8 mouse cellular contexts compared by ENCODE assay signal in genomic region chr13:45966586-45966985, GRCm38 (mm10). TPM values are rescaled to one million over a fixed set of nuclear protein-coding genes. Genes with fewer than 3 reads are reported as not detected.
DNase-seq lines count a peak whose midpoint lies in the region; ATAC-seq lines count a peak whose summit lies in the region.

No protein-coding gene starts in this region.

- 0 out of 2 replicates have a peak overlapping the region, but pooled peaks have one; percentile 1 for H3K4me3 ChIP-seq in embryonic facial prominence, embryonic 11.5 days (ENCODE audit: low read depth, low read length)
- H3K4me3 ChIP-seq in hindbrain, embryonic 11.5 days (ENCODE audit: low read depth, low read length): no peak overlapping the region
- peak overlapping the region; percentile 91 for H3K4me3 ChIP-seq in liver, embryonic 11.5 days (ENCODE audit: low read depth, low read length)

- peak; percentile 88 for DNase-seq in 416B (ENCODE audit: low read depth)
- peak; percentile 72 for DNase-seq in ES-CJ7 (ENCODE audit: low read depth, low spot score)
- DNase-seq in embryonic facial prominence, embryonic 11.5 days (ENCODE audit: low spot score): peak; percentile 60
- DNase-seq in hindbrain, embryonic 11.5 days (ENCODE audit: low spot score): peak; percentile 50
- DNase-seq in liver, embryonic 11.5 days (ENCODE audit: low spot score): no peak
- DNase-seq in neural tube, embryonic 10.5 days (ENCODE audit: extremely low spot score, low spot score): peak; percentile 38
- DNase-seq in urinary bladder, postnatal 36 days (ENCODE audit: low spot score in 2 of 2): no peak
- DNase-seq in gastrocnemius, postnatal 25 days: no peak

- no peak overlapping the region for H3K9ac ChIP-seq in embryonic facial prominence, embryonic 11.5 days (replicated peaks; ENCODE audit: low read length)
- no peak overlapping the region for H3K9ac ChIP-seq in hindbrain, embryonic 11.5 days (ENCODE audit: low read depth, low read length)
- H3K9ac ChIP-seq in liver, embryonic 11.5 days (ENCODE audit: low read depth, low read length): 0 out of 2 replicates have a peak overlapping the region, but pooled peaks have one; percentile 3

- H3K27ac ChIP-seq in embryonic facial prominence, embryonic 11.5 days (replicated peaks; ENCODE audit: low read depth, low read length): no peak overlapping the region
- no peak overlapping the region for H3K27ac ChIP-seq in hindbrain, embryonic 11.5 days (ENCODE audit: low read depth, low read length)
- no peak overlapping the region for H3K27ac ChIP-seq in liver, embryonic 11.5 days (ENCODE audit: low read depth, low read length)

- 3% methylated on average over 14 of the region's 14 CpGs for WGBS in embryonic facial prominence, embryonic 11.5 days
- 4% methylated on average over 14 of the region's 14 CpGs for WGBS in hindbrain, embryonic 11.5 days
- WGBS in liver, embryonic 11.5 days: 6% methylated on average over 14 of the region's 14 CpGs

- no peaks in the 10 kb centered on the region for H3K4me1 ChIP-seq in embryonic facial prominence, embryonic 11.5 days (ENCODE audit: control insufficient read depth, insufficient read depth, low read length)
- H3K4me1 ChIP-seq in hindbrain, embryonic 11.5 days (replicated peaks; ENCODE audit: control insufficient read depth, insufficient read depth, low read length): 0 out of 2 replicates have a peak, but pooled peaks cover 5% of the 10 kb centered on the region
- peaks cover 17% of the 10 kb centered on the region for H3K4me1 ChIP-seq in liver, embryonic 11.5 days (replicated peaks; ENCODE audit: control insufficient read depth, insufficient read depth, low read length)

- peak overlapping the region; percentile 95 for H3K4me2 ChIP-seq in embryonic facial prominence, embryonic 11.5 days (ENCODE audit: low read depth, low read length)
- H3K4me2 ChIP-seq in hindbrain, embryonic 11.5 days (replicated peaks; ENCODE audit: low read depth, low read length): peak overlapping the region; percentile 77; the same call in 1 of the 2 replicates
- peak overlapping the region; percentile 98 for H3K4me2 ChIP-seq in liver, embryonic 11.5 days

- no peaks in the 10 kb centered on the region; the same call in 1 of the 2 replicates for H3K27me3 ChIP-seq in embryonic facial prominence, embryonic 11.5 days (ENCODE audit: control insufficient read depth, insufficient read depth, low read length)
- peaks cover 9% of the 10 kb centered on the region; the same call in 1 of the 2 replicates for H3K27me3 ChIP-seq in hindbrain, embryonic 11.5 days (ENCODE audit: control insufficient read depth, insufficient read depth, low read length)
- H3K27me3 ChIP-seq in liver, embryonic 11.5 days (replicated peaks; ENCODE audit: control insufficient read depth, insufficient read depth, low read length): no peaks in the 10 kb centered on the region

- no peak for ATAC-seq in embryonic facial prominence, embryonic 11.5 days (replicated peaks; ENCODE audit: insufficient number of reproducible peaks, low FRiP score, low TSS enrichment, low read depth)
- ATAC-seq in hindbrain, embryonic 11.5 days (ENCODE audit: low FRiP score): no peak
- ATAC-seq in liver, embryonic 11.5 days (replicated peaks; ENCODE audit: low FRiP score): no peak

- H3K36me3 ChIP-seq in embryonic facial prominence, embryonic 11.5 days (replicated peaks; ENCODE audit: control insufficient read depth, insufficient read depth, low read depth, low read length): no peaks in the 10 kb centered on the region
- H3K36me3 ChIP-seq in hindbrain, embryonic 11.5 days (ENCODE audit: control insufficient read depth, insufficient read depth, low read length): no peaks in the 10 kb centered on the region
- no peaks in the 10 kb centered on the region for H3K36me3 ChIP-seq in liver, embryonic 11.5 days (ENCODE audit: control insufficient read depth, insufficient read depth, low read length)

- H3K9me3 ChIP-seq in embryonic facial prominence, embryonic 11.5 days (replicated peaks; ENCODE audit: control insufficient read depth, low read length): no peaks in the 10 kb centered on the region
- no peaks in the 10 kb centered on the region for H3K9me3 ChIP-seq in hindbrain, embryonic 11.5 days (ENCODE audit: control insufficient read depth, low read length)
- no peaks in the 10 kb centered on the region for H3K9me3 ChIP-seq in liver, embryonic 11.5 days (ENCODE audit: control insufficient read depth, low read length)

RNA-seq across cellular contexts. Expression of gene Atxn1, which starts 1.8 kb away (rescaled TPM):
- 1.1 and 1.3 TPM in 2 replicates for polyA plus RNA-seq in embryonic facial prominence, embryonic 11.5 days (2014; fragmentation: Nextera tagmentation; extraction: Ambion mirVana)
- polyA plus RNA-seq in hindbrain, embryonic 11.5 days (2014; fragmentation: Nextera tagmentation; extraction: Ambion mirVana): 1.5 and 3.2 TPM in 2 replicates
- polyA plus RNA-seq in liver, embryonic 11.5 days (2014; fragmentation: Nextera tagmentation; extraction: Ambion mirVana): 1.6 and 2.3 TPM in 2 replicates
- 10 to 100 TPM; 32.0 to 47.0 TPM for total RNA-seq in gastrocnemius, postnatal 25 days (2021)

Comparison
In these comparisons a context has a peak if more than half of its experiments do, and no peak if none do; other contexts are left out.
1. DNase-seq: peak in 416B (single experiment), ES-CJ7 (single experiment), embryonic facial prominence, embryonic 11.5 days (single experiment), hindbrain, embryonic 11.5 days (single experiment) and neural tube, embryonic 10.5 days (single experiment); none in liver, embryonic 11.5 days (single experiment), urinary bladder, postnatal 36 days (0 of 2) and gastrocnemius, postnatal 25 days (single experiment).
2. Peak in every context shown above with its lines, with median percentiles within 50 percentile points of each other: H3K4me2 ChIP-seq.